Mouse (Mus musculus) monocyte, adult 5-6 weeks (primary cell): ENCODE data around the gene 4933405L10Rik. TPM values are rescaled to one million over a fixed set of nuclear protein-coding genes. Genes with fewer than 3 reads are reported as not detected.

ENCODE experiments used
- ATAC-seq: fragments of 153-309, 156-312 bp; replicated peaks from 2 replicates; pipeline ENCODE4 v1.8.0; 2017; ENCODE audit warnings: mild to moderate bottlenecking; ENCODE audit not compliant: low TSS enrichment, insufficient number of reproducible peaks, severe bottlenecking, poor library complexity, low FRiP score
- total RNA-seq: library from RNA; stranded (forward); fragments of 200-1000, 200-491, 200-594 nt; gene quantifications from 3 replicates; pipeline ENCODE4 v1.2.3, GENCODE M21; 2017

4933405L10Rik gene
- total RNA-seq, 1 experiment from 2014 or later: not detected

DNA sequence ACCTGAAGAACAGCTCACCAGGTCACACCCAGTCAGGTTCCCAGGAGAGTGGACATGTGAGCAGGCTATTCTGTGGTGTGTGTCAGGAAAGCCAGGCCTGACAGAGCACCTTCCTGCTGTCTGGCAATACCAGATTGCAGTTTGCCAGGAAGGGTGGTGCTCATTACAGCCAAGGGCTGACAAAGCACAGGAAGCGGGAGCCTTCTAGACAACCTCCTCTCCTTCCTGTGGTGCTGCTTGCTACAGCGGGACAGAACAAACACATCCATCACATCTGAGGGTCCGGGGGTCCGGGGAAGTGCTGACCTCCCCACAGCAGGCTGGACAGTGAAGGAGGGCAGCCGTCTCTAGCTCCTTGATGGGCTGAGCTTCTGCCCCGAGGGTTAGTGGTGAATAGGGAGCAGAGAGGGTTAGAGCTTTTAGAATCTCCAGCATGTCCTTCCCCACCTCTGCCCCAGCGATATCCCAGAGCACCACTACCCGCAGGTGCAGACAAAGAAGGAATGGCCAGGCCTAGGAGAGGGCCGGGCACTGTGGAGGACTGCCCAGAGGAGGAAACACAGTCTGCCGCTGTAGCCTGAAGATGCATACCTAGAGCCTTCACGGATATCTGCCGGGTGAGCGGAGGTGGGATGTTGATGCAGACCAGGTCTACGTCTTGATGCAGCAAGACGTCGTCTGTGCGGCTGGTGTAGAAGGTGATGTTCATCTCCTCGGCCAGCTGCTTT lies 20.1 kb downstream of the 4933405L10Rik start:
- no peak for ATAC-seq

DNA sequence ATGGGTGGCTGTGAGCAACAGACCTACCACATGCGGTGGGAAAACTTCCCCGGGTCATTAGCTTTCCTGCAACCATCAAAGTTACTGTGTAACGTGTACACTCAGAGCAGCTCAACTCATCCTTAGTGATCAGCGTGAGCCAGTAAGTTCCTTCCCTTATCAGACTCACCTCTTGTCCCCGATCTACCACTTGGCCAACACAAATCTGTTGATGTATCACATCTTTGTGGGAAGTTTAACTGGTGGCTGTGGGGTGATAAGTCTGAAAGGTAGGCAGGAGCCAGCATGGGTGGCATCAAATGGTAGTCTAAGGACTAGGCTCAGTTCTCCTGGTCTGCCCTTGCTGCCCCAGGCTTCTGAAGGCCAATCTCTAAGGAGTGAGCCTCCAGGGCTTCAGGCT lies 24.7 kb downstream of the 4933405L10Rik start:
- ATAC-seq: no peak

DNA sequence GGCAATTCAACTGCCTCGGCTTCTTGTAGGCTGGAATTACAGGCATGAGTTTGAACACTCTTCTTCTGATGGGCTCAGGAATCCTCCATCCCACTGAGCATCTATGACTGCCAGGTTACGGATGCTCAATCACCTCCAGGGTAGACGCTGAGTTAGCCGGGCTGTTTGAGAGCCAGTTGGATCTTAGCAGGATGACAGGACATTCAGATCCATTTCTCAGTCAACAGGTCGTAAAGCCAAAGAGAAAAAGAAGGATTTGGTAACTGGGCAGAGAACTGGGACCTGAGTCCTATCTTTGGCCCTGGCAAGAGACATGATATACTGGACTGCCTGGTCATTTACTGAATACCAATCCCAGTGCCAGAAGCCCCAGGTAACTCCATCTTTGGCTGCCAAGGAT lies 31.8 kb downstream of the 4933405L10Rik start:
- no peak for ATAC-seq

DNA sequence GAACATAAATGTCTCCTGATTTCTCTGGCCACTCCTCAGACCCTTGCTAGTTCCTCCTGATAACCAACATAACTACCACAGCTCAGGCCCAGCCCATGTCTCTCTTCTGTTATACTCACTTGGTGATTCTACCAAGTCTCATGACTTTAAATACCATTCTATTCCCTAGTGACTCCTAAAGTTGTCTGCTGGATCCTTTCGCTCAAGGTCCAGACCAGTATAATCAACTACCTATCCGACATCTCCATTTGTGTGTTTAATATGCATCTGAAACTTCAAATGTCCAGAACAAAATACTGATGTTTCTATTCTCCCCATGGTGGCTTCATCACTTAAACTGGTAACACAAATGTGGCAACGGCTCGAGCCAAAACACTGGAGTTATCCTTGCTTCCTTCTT lies 35.8 kb downstream of the 4933405L10Rik start:
- no peak for ATAC-seq

DNA sequence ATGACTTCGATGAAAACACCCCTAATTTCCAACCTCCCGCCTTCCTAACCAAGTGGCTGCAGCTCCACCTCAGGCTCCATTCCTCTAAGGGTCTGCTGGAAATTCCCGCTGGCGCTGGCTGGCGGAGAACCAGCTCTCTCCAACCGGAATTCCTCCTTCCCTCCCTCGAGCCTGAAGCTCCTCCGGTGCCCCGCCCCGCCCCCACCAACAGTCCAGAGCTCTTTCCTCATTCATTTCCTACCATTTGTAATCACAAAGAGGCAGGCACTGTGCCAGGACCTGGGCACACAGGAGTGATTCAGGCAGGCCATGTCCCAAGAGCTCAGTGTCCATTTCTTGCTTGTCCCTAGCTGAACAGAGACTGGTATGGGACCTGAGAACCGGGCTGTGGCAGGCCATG lies 43.2 kb downstream of the 4933405L10Rik start:
- no peak for ATAC-seq

DNA sequence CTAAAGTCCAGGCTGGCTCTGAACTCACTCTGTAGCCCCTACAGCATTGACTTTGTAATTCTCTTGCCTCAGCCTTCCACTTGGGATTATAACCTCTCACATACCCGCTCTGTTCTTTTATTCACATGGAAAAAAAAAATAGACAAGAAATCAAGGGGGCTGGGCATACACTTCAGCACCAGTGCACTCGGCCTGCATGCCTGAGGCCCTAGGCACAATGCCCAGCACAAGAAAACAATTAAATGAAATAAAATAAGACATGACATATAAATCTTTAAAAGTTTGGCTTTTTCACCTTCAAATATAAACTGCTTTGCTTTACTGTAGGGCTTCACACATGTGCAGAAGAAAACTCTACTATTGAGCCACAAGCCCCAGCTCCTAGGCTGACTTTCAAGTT lies 46.5 kb downstream of the 4933405L10Rik start:
- no peak for ATAC-seq

DNA sequence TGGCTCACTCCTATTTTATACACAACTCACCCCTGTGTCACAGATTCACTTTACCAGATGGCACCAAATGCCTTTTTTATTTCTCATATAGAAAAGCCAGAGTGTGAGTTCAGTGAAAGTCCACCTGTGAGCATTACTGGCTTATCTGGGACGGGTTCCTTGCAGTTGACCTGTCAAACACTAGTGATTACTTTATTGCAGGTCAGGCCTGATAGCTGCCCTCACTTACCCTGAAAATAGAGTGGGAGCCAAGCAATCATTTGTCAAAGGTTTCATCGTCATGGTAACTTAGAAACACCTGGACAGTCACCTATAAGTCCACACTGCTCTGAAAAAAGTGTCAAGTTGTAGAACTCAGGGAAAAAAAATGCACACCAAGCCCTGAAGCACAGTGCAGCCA lies 47.2 kb downstream of the 4933405L10Rik start:
- ATAC-seq: no peak

DNA sequence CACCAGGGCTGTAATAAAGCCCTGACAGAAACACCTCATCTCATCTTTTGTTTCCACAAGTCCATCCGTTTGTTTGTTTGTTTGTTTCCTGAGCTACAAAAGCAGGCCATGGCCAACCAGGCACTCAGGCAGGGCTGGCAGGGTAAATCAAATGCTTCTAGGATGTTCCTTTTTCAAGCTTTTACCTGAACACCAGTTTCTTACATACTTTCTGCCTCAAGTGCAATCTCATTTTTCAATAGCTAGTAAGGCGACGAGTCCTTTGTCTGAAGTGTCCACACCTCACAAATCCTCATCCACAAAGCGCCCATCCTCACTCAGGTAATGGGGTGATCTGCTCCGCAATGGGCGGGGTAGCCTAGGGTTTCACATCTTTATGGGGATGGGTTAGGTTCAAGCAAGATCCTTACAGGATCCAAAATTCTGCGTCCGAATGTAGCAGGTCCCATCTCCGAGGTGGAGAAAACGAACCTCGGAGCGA lies 50.4 kb downstream of the 4933405L10Rik start:
- no peak for ATAC-seq

DNA sequence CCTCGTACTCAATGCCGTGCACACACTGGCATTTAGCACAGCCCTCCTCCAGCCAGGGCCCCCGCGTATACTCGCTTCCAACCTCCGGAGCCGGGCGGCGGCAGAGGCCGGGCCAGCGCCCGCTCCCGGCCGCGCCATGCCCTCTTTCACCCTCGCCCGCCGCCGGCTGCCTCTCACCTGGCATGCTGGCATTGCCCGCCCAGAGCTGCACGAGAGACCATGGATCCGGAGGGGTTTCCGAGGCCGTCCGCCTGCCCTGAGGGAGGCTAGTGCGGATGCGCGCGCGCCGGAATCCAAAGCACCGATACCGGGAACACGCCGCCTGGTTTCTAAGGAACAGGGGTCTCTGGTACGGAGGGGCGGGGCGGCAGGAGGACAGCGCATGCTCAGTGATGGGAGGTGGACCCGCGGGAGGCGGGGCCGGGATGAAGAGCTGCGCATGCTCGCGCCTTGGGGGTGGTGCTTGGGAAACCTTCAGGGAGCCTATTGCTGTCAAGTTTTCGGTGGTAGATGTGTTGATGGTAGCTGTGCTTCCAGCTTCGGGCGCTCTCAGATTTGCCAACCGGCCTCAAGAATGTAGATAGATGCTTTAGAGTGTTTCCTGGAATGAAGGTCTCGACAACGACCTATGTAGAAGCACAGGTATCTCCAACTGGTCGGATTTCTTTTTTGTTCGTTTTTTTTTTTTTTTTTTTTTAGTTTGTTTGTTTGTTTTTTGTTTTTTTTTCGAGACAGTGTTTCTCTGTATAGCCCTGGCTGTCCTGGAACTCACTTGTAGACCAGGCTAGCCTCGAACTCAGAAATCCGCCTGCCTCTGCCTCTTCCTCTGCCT lies 51.0 kb downstream of the 4933405L10Rik start, which contains the start of gene Gfod2:
Gene Gfod2, minus strand, starts transcription at position 388 of the 832 bp plus-strand sequence.
- peak; percentile 95 for ATAC-seq

Other genes starting within 250 kb of the 4933405L10Rik start
- gene Tppp3, start 236.1 kb upstream of the 4933405L10Rik start, total RNA-seq: 164 to 258 TPM (median 248 TPM) in 3 replicates
- 0.43 to 0.49 TPM (median 0.48 TPM) in 3 replicates for gene Zdhhc1, start 210.8 kb upstream of the 4933405L10Rik start, total RNA-seq
- gene Hsd11b2, start 188.9 kb upstream of the 4933405L10Rik start, total RNA-seq: not detected in 3 replicates
- gene Atp6v0d1, start 141.6 kb upstream of the 4933405L10Rik start, total RNA-seq: 62.8 to 77.2 TPM (median 68.8 TPM) in 3 replicates
- gene Ripor1, start 102.4 kb upstream of the 4933405L10Rik start, total RNA-seq: 0.64 to 6.4 TPM (median 1.2 TPM) in 3 replicates
- 75.1 to 125 TPM (median 91.9 TPM) in 3 replicates for gene Ctcf, start 71.1 kb upstream of the 4933405L10Rik start, total RNA-seq
- 3.6 to 4.9 TPM in 2 of 3 replicates, not detected in the other for gene Agrp, start 70.3 kb upstream of the 4933405L10Rik start, total RNA-seq
- 1.7 to 3.9 TPM (median 2.4 TPM) in 3 replicates for gene Carmil2, start 21.4 kb upstream of the 4933405L10Rik start, total RNA-seq
- gene Acd, start 6.6 kb upstream of the 4933405L10Rik start, total RNA-seq: 8.7 to 25.2 TPM (median 9.7 TPM) in 3 replicates
- gene Pard6a, start 6.5 kb upstream of the 4933405L10Rik start, total RNA-seq: 21.3 to 28.7 TPM (median 21.4 TPM) in 3 replicates
- gene Enkd1, start 555 bp downstream of the 4933405L10Rik start, total RNA-seq: 0.43 to 1.6 TPM in 2 of 3 replicates, not detected in the other
- gene Gfod2, start 51.0 kb downstream of the 4933405L10Rik start, total RNA-seq: 0.21 to 2.7 TPM in 2 of 3 replicates, not detected in the other
- 11.8 to 19.7 TPM (median 13.0 TPM) in 3 replicates for gene Ranbp10, start 119.7 kb downstream of the 4933405L10Rik start, total RNA-seq
- gene Tsnaxip1, start 120.1 kb downstream of the 4933405L10Rik start, total RNA-seq: 0.19 TPM in 1 of 3 replicates, not detected in the others
- 3.6 to 7.3 TPM (median 5.4 TPM) in 3 replicates for gene Cenpt, start 145.6 kb downstream of the 4933405L10Rik start, total RNA-seq
- gene Thap11, start 147.5 kb downstream of the 4933405L10Rik start, total RNA-seq: 12.3 to 21.2 TPM (median 20.9 TPM) in 3 replicates
- 20.2 to 38.8 TPM (median 28.6 TPM) in 3 replicates for gene Nutf2, start 152.9 kb downstream of the 4933405L10Rik start, total RNA-seq
- gene Edc4, start 173.2 kb downstream of the 4933405L10Rik start, total RNA-seq: 29.2 to 48.9 TPM (median 46.8 TPM) in 3 replicates
- gene Nrn1l, start 185.9 kb downstream of the 4933405L10Rik start, total RNA-seq: 3.6 TPM in 1 of 3 replicates, not detected in the others
- gene Pskh1, start 192.8 kb downstream of the 4933405L10Rik start, total RNA-seq: 11.4 to 15.3 TPM (median 11.6 TPM) in 3 replicates
- not detected in 3 replicates for gene Ctrl, start 226.2 kb downstream of the 4933405L10Rik start, total RNA-seq
- 98.5 to 154 TPM (median 99.0 TPM) in 3 replicates for gene Psmb10, start 230.8 kb downstream of the 4933405L10Rik start, total RNA-seq
- not detected in 3 replicates for gene Lcat, start 235.7 kb downstream of the 4933405L10Rik start, total RNA-seq